Mouse (Mus musculus) stomach, postnatal 0 days (tissue): ENCODE data around the gene Impad1. TPM values are rescaled to one million over a fixed set of nuclear protein-coding genes. Genes with fewer than 3 reads are reported as not detected.

Experiments used
- ATAC-seq: fragments of 200-750 bp; cut with Nextera tagmentation; 2 replicates; pipeline ENCODE4 v1.8.0; 2017; ENCODE audit not compliant: low FRiP score, low TSS enrichment
- DNase-seq: peaks from one replicate; pipeline ENCODE4 v3.0.0-alpha.2; 2016; ENCODE audit warnings: low spot score
- H3K27ac ChIP-seq: fragments of 300-500 bp; sonication (generic); replicated peaks from 2 replicates; pipeline ENCODE4 v1.5.1; 2014; ENCODE audit warnings: mild to moderate bottlenecking, control low read depth
- H3K27me3 ChIP-seq: fragments of 300-500 bp; sonication (generic); 2 replicates; pipeline ENCODE4 v1.6.1; 2014; ENCODE audit warnings: low read length; ENCODE audit not compliant: control insufficient read depth, insufficient read depth
- H3K36me3 ChIP-seq: fragments of 300-500 bp; sonication (generic); 2 replicates; pipeline ENCODE4 v1.6.1; 2014; ENCODE audit warnings: low read length, mixed read lengths; ENCODE audit not compliant: control insufficient read depth, insufficient read depth
- H3K4me1 ChIP-seq: fragments of 300-500 bp; sonication (generic); replicated peaks from 2 replicates; pipeline ENCODE4 v1.6.1; 2014; ENCODE audit warnings: antibody characterized with exemption; ENCODE audit not compliant: control insufficient read depth, insufficient read depth
- H3K4me2 ChIP-seq: fragments of 300-500 bp; sonication (generic); replicated peaks from 2 replicates; pipeline ENCODE4 v1.6.1; 2014; ENCODE audit warnings: low read depth, mild to moderate bottlenecking, control low read depth, moderate library complexity
- H3K4me3 ChIP-seq: fragments of 300-500 bp; sonication (generic); 2 replicates; pipeline ENCODE4 v1.5.1; 2014; ENCODE audit warnings: low read depth, low read length, control low read depth
- H3K9ac ChIP-seq: fragments of 300-500 bp; sonication (generic); 2 replicates; pipeline ENCODE4 v1.6.1; 2014; ENCODE audit warnings: mild to moderate bottlenecking, low read length, control low read depth, mixed read lengths
- H3K9me3 ChIP-seq: fragments of 300-500 bp; sonication (generic); 2 replicates; pipeline ENCODE4 v1.6.1; 2016; ENCODE audit warnings: low read length; ENCODE audit not compliant: control insufficient read depth
- CTCF ChIP-seq: IDR thresholded peaks from 2 replicates; pipeline ENCODE4 v1.5.1; 2016; ENCODE audit warnings: antibody characterized with exemption, low read depth, mild to moderate bottlenecking, moderate library complexity
- EP300 ChIP-seq: optimal IDR thresholded peaks from 2 replicates; pipeline ENCODE3; 2016; ENCODE audit warnings: antibody characterized with exemption
- WGBS: fragments of 180-500 bp; shearing (Covaris S2); extraction: QIAGEN DNeasy Blood & Tissue Kit; methylation state at CpG from one replicate; pipeline ENCODE4 v1.1.7; 2014; 5-methylcytosine and 5-hydroxymethylcytosine counted together
- polyA plus RNA-seq: library from polyadenylated mRNA; unstranded; fragments of >200 nt; fragmentation: Nextera tagmentation; extraction: Ambion mirVana; gene quantifications from 2 replicates; pipeline ENCODE4 v1.2.1, GENCODE M21; 2015

Impad1 gene
- polyA plus RNA-seq = 23.5 and 23.6 TPM in 2 replicates

DNA sequence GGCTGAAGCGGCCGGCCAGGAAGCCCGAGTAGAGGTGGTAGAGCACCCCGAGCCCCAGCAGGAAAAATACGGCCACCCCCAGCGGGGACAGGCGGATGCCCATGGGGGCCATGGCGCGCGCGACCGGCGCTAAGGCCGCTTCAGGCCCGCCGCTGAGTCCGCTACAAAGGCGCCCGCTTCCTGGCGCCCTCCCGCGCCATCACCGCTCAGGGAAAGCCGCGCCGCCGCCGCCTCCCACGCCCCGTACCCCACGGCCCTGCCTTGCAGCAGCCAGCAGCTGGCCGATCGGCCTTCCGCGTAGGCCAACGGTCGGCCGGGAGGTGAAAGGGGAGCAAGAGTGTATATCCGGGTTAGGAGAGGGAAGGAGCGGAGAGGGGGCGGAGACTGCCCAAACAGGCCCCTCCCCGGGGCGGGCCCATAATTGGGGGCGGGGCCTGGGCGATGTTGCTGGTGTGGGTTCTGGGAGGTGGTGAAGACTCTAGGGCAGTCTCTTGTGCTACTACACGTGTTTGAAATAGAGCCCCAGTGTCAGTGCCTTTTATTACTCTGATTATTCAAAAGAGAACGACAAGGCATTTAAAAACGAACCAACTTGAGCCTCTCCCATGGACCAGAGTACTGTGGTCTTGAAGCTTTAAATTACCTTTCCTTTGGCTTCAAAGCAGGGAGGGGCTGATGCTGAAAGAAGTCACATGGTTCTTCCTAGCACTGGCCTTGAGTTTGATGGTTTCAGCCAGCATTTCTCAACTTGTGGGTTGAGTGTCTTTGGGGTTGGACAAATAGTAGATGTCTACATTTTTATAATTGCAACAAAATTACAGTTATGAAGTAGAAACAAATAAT is at the start of gene Impad1:
Gene Impad1 (minus strand): TSS at position 364 of the 843 bp plus-strand sequence.
- Histone ChIP-seq H3K4me2 (peak within 1 kb of the TSS; percentile 65), H3K27me3 (no peaks in the 10 kb centered on the region), H3K9ac (peak within 1 kb of the TSS; percentile 96), H3K4me3 (peak within 1 kb of the TSS; percentile 98), H3K4me1 (no peaks in the 10 kb centered on the region), H3K36me3 (no peaks in the 10 kb centered on the region), H3K27ac (peak within 1 kb of the TSS; percentile 94), H3K9me3 (no peaks in the 10 kb centered on the region)
- WGBS = 2% methylated on average over 45 of the region's 48 CpGs
- peak; percentile 92 for DNase-seq
- TF ChIP-seq CTCF = no peak
- TF ChIP-seq EP300 = no peak
- peak; percentile 98 for ATAC-seq

GRCm38 (mm10) chr4:4840145-4840544 is 47.0 kb upstream of the Impad1 start:
- no peak for DNase-seq

GRCm38 (mm10) chr4:4833789-4834295 is 40.7 kb upstream of the Impad1 start:
- Histone ChIP-seq H3K9me3 (no peaks in the 10 kb centered on the region), H3K4me2 (no peak overlapping the region), H3K4me3 (no peak overlapping the region), H3K4me1 (no peaks in the 10 kb centered on the region), H3K36me3 (no peaks in the 10 kb centered on the region), H3K27me3 (no peaks in the 10 kb centered on the region), H3K27ac (no peak overlapping the region), H3K9ac (no peak overlapping the region)
- no peak for TF ChIP-seq EP300
- no peak for TF ChIP-seq CTCF
- ATAC-seq = no peak
- no peak for DNase-seq
- WGBS = 51% methylated on average over 5 of the region's 5 CpGs

More at GRCm38 (mm10) chr4:4840145-4840544, 47.0 kb upstream of the Impad1 start:
- H3K4me2 ChIP-seq = no peak overlapping the region
- H3K9me3 ChIP-seq = no peaks in the 10 kb centered on the region
- H3K27me3 ChIP-seq = no peaks in the 10 kb centered on the region
- H3K27ac ChIP-seq = no peak overlapping the region
- no peak for TF ChIP-seq EP300
- no peak for TF ChIP-seq CTCF
- ATAC-seq = no peak
- 33% methylated on average over 1 of the region's 1 CpGs for WGBS
- H3K4me3 ChIP-seq = no peak overlapping the region
- no peak overlapping the region for H3K9ac ChIP-seq
- no peaks in the 10 kb centered on the region for H3K4me1 ChIP-seq
- H3K36me3 ChIP-seq = no peaks in the 10 kb centered on the region

GRCm38 (mm10) chr4:4828131-4828530 is 35.0 kb upstream of the Impad1 start:
- no peak overlapping the region for H3K27ac ChIP-seq
- H3K4me1 ChIP-seq = no peaks in the 10 kb centered on the region
- H3K9me3 ChIP-seq = no peaks in the 10 kb centered on the region
- no peak overlapping the region for H3K4me3 ChIP-seq
- no peak for TF ChIP-seq CTCF
- TF ChIP-seq EP300 = no peak
- no peaks in the 10 kb centered on the region for H3K27me3 ChIP-seq
- H3K4me2 ChIP-seq = no peak overlapping the region
- 67% methylated on average over 2 of the region's 2 CpGs for WGBS
- ATAC-seq (no peak), DNase-seq (no peak)
- H3K36me3 ChIP-seq = no peaks in the 10 kb centered on the region
- no peak overlapping the region for H3K9ac ChIP-seq

DNA sequence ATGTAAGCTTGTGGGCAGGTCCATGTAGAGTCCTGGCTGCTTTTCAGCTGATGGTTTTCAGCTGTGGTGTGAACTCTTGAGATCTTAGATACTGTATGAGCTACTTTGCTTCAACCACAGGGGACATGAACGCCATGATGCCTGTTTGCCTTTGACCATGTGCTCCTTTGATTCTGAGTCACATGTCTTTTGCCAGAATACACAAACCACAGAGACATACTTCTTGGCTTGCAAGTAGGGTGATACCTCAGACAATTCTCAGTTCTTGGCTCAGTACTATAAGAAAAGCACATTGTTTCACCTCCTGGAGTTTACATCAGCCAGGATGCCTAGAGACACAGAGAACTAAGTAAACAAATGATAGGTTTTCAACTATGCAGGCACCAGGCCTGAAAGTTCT is 29.0 kb upstream of the Impad1 start:
- Histone ChIP-seq H3K27ac (no peak overlapping the region), H3K36me3 (no peaks in the 10 kb centered on the region), H3K4me3 (no peak overlapping the region), H3K4me1 (no peaks in the 10 kb centered on the region), H3K4me2 (no peak overlapping the region), H3K9ac (no peak overlapping the region), H3K9me3 (0 out of 2 replicates have a peak, but pooled peaks cover 3% of the 10 kb centered on the region), H3K27me3 (no peaks in the 10 kb centered on the region)
- 44% methylated on average over 1 of the region's 1 CpGs for WGBS
- DNase-seq (no peak), ATAC-seq (no peak)
- no peak for TF ChIP-seq CTCF
- no peak for TF ChIP-seq EP300
